Mouse (Mus musculus) adrenal gland, postnatal 10 days (tissue): ENCODE measurements around the gene Tex19.2. TPM values are rescaled to one million over a fixed set of nuclear protein-coding genes. Genes with fewer than 3 reads are reported as not detected.
A peak's percentile ranks its signal among the peaks of the same experiment; 100 is the strongest.

Experiments
- DNase-seq: peaks from one replicate; pipeline ENCODE4 v3.0.0; 2021; ENCODE audit warnings: mixed read lengths
- long read RNA-seq, 2 experiments: library from polyadenylated mRNA; stranded (forward); transcript quantifications; one replicate each; pipeline ENCODE4 v2.0.0; 2021
- total RNA-seq, 2 experiments: library from RNA; stranded (reverse); gene quantifications; 2 replicates each; pipeline ENCODE4 v1.2.3; 2021

Gene Tex19.2
- total RNA-seq: not detected
- long read RNA-seq, experiment 1: 0 reads
- long read RNA-seq, experiment 2: 0 reads

GRCm38 (mm10) chr11:121118577-121118976, at the start of gene Tex19.2:
TSS of gene Tex19.2 (minus strand) at chr11:121118677.
- no peak for DNase-seq

GRCm38 (mm10) chr11:121163751-121164150, 45.3 kb upstream of the Tex19.2 start:
- DNase-seq: no peak

GRCm38 (mm10) chr11:121160636-121161346, 42.3 kb upstream of the Tex19.2 start:
- no peak for DNase-seq

DNA sequence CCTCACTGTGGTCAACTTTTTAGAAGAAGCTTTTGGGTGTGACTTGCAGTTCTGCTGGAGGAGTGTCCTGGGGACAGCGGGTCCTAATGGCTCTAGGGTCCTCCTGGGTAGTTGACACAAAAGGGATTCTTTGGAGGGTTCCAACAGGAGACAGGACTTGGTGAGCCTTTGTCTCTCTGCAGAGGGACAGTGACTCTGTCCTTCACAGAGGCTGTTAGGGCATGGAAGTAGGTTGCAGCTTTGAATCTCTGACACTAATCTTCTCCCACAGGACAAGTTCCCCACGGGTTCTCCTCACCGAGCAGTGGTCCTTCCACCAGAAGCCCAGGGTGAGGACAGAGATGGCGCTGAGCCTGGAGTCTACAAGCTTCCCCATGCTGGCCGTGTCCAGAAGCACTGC, 41.5 kb upstream of the Tex19.2 start, which contains the start of gene Uts2r:
Uts2r (plus strand) TSS at position 301 of the 400 bp plus-strand sequence.
- DNase-seq: no peak

- peak; percentile 66 for DNase-seq
These were observed 38.0 kb upstream of the Tex19.2 start for GRCm38 (mm10) chr11:121156411-121156891.

DNA sequence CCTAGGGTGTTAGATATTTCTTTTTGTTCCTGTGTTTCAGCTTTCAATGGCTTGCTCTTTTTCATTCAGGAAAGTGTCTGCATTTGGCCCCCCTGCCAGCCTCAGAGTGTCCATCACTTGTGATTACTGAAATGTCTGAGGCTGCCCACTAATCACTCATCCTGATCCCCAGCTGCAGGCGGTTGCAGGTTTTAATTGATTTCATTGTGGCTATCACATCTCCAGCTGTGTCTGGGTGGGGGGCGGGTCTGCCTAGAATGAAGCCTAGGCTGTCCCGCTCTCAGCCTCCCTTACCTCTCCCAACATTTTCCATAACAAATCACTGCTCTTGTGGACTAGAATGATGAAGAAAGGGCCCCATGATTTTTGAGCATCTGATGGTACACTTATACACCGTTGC, 35.7 kb upstream of the Tex19.2 start:
- DNase-seq: no peak

GRCm38 (mm10) chr11:121148193-121148592, 29.7 kb upstream of the Tex19.2 start:
- DNase-seq: no peak

- DNase-seq: no peak
These were observed 27.4 kb upstream of the Tex19.2 start, which contains the start of gene Tex19.1 for GRCm38 (mm10) chr11:121145865-121146264. TSS of gene Tex19.1 (plus strand) at chr11:121146143.

DNA sequence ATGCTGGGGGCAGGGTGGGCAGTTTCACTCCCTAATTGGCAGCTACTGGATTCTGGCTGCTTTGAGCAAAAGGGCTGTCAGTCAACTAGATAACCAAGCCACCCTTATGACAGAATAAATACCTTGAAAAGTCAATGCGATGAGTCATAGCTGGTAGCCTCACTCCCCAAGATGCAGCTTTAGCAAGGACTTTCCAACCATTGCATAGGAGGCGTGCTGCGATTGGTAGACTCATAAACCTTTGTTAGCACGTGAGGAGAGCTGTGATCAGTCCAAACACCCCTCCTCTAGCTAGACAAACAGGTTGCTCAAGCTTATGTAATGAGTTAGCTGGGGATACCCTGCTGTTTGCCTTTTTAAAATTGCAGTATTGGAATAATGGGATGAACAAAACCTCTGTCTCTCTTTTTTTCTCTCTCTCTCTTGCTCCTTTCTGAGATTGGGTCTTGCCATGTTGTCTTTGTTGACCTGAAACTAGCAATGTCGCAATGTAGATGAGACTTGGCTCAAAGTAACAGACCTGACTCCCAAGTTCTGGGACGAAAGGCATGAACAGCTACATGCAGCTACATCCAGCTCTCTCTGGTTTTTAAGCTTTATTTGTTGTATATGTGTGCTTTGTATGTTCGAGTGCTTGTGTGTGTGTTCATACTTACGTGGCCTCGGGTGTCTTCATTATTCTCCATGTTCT, 25.0 kb upstream of the Tex19.2 start:
- peak; percentile 15 for DNase-seq

DNA sequence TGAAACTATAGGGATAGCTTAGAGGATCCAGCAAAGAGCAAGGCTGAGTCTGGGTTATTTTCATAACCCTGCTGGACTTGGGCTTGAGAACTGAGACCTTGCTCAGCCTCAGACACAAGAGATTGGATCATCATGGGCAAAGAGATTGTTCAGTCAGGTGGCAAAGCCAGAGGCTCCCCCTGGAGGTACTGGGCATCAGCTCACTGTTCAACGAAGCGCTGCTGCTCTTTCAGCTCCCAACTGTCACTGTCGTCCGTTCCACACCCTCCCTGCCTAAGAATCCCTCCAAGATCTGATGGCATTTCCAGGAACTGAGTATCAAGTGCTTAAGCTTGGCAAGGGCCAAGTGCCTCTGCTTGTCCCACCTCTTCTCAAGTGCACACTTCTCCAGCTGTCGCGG, 20.3 kb upstream of the Tex19.2 start:
- DNase-seq: peak; percentile 26

- DNase-seq: no peak
These were observed 19.2 kb upstream of the Tex19.2 start for GRCm38 (mm10) chr11:121137682-121138081.

DNA sequence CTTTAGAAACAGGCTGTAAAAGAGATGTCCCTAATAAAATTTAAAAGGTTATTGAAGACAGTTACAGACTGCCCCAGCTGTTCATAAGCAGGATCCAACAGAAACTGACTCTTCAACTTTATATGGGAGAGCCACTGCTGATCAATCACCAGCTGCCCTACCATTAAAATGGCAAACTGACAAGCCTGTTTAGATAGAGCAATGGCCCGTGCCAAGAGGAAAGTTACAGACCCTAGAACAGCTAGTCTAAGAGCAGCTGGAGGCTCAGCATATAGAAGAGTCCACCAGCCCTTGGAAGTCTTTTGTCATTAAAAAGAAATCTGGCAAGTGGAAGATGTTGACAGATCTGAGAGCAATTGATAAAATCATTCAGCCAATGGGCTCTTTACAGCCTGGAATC, 16.1 kb upstream of the Tex19.2 start:
- DNase-seq: no peak

DNA sequence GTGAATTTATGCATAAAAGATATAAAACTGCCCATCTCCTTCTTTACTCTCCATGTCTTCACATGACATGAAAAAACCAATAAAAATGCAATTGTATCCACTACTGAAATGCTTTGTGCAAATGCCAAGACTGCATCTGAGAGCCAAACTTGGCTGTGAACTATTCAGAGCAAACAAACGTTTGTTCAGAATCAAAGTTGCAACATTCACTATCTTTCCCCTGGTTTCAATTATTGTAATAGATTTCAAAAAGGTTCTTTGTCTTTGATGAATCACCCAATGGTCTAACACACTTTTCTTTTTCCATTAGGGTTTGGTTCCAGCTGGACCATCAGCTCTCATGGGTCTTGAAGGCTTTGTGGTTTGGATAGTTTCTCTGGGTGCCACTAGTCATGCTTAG, 11.1 kb upstream of the Tex19.2 start:
- no peak for DNase-seq

- DNase-seq: no peak
These were observed 9.0 kb upstream of the Tex19.2 start for GRCm38 (mm10) chr11:121127441-121127840.

DNA sequence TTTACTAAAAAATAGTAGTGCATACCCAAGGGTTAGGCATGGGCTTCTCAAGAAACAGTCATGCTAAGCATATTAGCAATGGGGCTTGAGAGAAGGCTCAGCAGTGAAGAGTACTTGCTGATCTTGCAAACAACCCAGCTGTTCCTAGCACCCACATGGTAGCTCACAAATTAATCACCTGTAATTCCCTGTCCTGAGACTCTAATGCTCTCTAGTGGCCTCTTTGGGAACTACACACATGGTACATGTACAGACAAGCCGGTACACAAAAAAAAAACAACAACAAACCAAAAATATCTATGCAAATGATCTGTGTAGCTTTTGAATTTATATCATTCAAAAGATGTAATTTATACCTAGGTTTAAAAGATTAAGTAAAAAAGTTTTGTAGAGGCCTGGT, 7.9 kb upstream of the Tex19.2 start:
- DNase-seq: no peak

- no peak for DNase-seq
These were observed 7.2 kb upstream of the Tex19.2 start for GRCm38 (mm10) chr11:121125522-121126172.

- no peak for DNase-seq
These were observed 5.0 kb upstream of the Tex19.2 start for GRCm38 (mm10) chr11:121123438-121123837.

DNA sequence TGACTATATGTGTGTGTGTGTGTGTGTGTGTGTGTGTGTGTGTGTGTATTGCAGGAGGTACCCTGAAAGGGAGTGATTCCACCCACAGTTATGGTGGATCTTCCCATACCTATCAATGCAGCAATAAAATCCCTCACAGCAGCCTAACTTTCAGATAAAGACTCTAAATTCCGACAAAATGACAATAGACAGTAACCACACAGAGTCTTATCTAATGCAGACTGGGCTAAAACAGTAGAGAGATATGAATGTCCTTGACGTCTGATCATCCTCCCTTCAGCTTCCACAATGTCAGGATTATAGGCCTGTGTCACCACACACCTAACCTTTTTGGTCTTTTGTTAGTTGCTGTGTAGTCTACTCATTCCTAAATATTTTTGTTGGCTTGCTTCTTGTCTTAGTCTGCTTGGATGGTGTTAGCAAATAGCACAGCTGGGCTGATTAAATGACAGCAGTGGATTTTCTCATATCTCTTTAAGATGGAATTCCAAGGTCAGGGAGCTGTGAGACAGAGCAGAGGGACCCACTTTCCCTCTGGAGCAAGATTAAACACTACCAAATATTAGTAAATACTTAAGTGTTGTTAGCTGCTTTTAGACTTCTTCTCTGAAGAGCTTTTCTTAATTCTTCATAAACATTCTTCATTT, 3.7 kb upstream of the Tex19.2 start:
- no peak for DNase-seq

GRCm38 (mm10) chr11:121121151-121121550, 2.7 kb upstream of the Tex19.2 start:
- no peak for DNase-seq

- DNase-seq: no peak
These were observed 371 bp downstream of the Tex19.2 start for GRCm38 (mm10) chr11:121118106-121118505.

DNA sequence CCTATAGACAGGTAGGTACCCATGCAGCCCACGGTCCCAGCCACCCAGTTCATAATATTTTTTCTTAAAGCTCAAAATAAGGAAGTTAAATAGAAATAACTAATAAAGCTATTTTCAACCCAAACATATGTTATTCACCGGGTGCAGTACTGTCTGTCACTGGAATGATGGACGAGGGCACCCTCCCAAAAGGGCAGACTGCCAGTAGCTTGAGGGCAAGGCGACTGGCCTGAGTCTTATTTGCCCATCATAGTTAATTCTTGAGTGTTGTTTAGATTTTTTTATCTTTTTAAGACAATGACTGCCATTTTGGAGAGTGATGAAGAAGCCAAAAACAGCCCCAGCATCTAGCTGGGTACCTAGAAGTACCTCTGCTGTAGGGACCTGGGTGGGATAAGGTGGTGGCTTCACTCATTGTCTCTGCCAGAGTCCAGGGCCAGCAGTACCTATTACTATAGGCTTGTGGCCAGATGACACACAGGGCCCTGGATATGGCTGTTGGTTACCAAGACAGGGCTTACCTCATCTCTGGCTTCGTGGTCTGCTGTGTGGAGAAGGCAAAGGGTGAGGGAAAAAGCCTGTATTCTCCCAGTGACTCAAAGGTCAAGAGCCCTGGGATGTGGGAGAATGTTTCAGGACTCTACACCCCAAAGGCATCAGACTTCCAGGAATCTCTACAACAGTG, 6.2 kb downstream of the Tex19.2 start:
- peak; percentile 77 for DNase-seq

GRCm38 (mm10) chr11:121111601-121112000, 6.9 kb downstream of the Tex19.2 start:
- no peak for DNase-seq
